Mouse (Mus musculus) heart, adult 18-20 months (tissue): ENCODE measurements around the gene Nudt3. TPM values are rescaled to one million over a fixed set of nuclear protein-coding genes. Genes with fewer than 3 reads are reported as not detected.
A peak's percentile ranks its signal among the peaks of the same experiment; 100 is the strongest.
"Not testable (repeated sequence)": the region's sequence is repeated elsewhere in the genome, so short reads cannot be mapped to it uniquely, and the experiment has no call there.

Source experiments
- DNase-seq, 2 experiments: peaks; one replicate each; pipeline ENCODE4 v3.0.0; 2021 to 2022; ENCODE audit warnings: mixed read lengths in 1 of 2
- total RNA-seq, 2 experiments: library from RNA; stranded (reverse); gene quantifications; 2 replicates each; pipeline ENCODE4 v1.2.3; 2021

The Nudt3 gene
- total RNA-seq, 2 experiments from 2014 or later = 323 to 334 TPM

DNA sequence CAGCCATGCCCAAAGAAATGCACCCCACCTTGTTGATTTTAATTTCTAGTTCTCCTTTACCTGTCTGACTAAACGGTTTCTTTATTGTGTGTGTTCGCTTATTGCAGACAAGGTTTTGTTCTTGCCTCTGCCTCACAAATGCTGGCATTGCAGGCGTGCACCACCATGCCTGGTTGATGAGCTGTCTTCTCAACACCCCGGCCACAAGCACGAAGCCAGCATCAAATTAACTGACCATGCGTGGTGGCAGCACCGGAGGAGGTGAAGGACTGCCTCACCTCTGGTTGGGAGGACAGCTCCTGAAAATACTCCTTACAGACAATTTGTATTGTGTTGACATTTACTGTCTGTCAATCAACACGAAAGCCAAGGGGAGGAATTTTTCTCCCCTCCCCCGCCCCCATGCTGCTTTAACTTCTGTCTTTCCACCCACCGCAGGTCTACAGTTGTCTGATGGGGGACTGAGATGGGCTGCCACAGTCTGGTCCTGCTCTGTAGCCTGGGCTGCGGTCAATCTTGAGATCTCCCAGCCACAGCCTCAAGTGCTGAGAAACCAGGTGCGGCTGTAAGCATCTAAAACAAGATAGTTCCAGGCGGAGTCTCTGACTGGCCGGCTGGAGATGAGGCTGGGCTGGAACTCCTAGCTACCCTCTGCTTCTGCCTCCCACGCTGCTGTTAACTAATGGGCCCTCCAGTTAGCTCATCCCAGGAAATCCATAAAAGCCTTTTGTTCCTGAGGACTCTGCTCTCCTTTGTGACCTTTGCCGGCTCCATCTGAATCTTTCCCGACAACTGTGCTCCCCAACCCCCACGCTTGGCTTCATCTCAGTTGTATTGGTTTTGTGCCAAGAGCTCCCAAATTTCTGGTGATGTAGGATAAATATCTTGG, 13.1 kb upstream of the Nudt3 start, which contains the start of gene Rps10:
Gene Rps10, minus strand, starts transcription at position 538 of the 889 bp plus-strand sequence.
- no peak for DNase-seq

DNA sequence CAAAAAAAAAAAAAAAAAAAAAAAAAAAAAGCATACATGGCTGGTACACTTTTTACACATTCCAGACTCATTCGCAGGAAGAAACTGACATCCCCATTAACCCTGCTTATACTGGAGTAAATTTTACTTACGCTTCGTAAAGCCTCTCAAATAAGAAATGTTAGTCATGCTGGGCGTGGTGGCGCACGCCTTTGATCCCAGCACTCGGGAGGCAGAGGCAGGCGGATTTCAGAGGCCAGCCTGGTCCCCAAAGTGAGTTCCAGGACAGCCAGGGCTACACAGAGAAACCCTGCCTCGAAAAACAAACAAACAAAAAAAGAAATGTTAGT, 12.2 kb upstream of the Nudt3 start:
- DNase-seq = not testable (repeated sequence)

DNA sequence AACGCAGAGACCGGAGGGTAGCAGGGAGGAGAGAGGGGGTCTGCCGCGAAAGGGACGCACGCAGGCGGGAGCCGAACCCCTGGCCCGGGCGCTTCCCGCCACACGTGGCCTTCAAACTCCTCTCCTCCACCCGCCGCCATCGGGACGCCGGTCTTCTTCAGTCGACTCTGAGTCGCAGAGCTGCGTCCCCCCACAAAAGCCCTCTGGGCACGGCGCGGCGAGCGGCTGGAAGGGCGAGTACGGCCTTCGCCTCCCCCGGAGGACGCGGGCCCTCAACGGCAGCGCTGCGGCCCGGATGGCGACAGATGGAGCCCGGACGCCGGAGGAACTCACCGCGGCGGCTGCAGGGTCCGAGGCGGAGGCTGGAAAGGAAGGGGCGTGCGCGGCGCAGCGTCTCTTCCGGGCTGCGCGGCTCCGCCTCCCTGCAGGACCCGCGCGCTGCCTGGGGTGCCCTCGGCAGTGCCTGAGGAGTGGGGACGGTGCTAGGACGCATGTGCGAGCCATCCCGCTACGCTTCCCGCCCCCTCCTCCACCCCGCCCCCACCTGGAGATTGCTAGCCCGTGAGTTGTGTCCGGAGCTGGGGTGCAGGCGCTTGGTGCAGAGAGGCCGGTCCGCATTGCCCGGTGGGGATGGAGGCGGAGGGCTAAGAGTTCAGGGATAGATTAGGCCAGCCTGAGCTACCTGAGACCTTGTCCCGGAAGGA, 11.7 kb upstream of the Nudt3 start, which contains the start of gene RPS10-NUDT3:
Gene RPS10-NUDT3, minus strand, starts transcription at position 352 of the 704 bp plus-strand sequence.
- peak; percentile 89 to 93 for DNase-seq

DNA sequence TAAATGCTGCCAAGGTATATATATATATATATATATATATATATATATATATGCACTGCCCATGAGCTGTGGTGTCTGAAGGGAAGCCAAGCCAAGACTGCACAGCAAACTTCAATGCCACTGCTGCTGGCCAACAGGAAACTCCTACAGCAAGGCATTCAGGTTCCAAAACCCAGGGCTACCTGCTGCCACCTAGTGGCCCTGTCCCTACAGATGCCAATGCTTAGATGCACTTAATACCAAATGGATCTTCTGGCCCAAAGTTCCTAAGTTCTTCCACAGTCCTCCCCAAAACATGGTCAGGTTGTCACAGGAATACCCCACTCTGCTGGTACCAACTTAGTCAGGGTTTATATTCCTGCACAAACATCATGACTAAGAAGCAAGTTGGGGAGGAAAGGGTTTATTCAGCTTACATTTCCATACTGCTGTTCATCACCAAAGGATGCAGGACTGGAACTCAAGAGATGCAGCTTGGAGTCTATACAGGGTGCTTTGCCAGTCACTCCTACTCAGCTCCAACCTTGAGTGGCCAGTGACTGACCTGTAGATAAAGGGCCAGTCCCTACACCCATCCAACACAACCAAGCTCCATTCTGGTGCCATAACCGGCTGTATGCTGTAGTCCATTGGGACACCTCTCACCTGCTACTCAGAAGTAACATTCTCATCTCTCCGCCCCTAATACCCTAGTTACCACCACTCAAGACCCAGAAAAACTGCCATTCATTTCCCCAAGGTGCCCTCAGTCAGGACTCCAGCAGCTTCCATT, 6.1 kb upstream of the Nudt3 start:
- peak; percentile 82 to 90 for DNase-seq

- no peak for DNase-seq
These were observed 5.1 kb upstream of the Nudt3 start for GRCm38 (mm10) chr17:27628376-27628775.

GRCm38 (mm10) chr17:27627451-27627850, 4.2 kb upstream of the Nudt3 start:
- DNase-seq = no peak

DNA sequence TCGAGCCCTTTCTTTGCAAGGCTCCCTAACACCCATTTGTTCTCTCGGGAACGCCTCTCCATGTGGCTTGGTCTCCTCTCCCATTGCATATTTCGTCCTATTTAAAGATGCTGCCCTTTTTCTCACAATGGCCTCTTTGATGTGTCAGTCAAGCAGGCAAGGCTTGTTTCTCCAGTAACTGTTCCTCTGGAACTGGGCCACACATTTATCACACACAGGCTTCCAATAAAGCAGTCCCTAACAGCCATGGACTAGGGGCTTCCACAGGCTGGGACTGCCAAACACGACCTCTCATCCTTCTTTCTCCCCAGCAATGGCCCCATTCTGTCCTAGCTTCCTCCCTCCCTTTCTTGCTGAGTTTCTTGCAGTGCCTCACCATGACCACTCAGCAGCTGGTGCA, 3.4 kb upstream of the Nudt3 start:
- DNase-seq = no peak

DNA sequence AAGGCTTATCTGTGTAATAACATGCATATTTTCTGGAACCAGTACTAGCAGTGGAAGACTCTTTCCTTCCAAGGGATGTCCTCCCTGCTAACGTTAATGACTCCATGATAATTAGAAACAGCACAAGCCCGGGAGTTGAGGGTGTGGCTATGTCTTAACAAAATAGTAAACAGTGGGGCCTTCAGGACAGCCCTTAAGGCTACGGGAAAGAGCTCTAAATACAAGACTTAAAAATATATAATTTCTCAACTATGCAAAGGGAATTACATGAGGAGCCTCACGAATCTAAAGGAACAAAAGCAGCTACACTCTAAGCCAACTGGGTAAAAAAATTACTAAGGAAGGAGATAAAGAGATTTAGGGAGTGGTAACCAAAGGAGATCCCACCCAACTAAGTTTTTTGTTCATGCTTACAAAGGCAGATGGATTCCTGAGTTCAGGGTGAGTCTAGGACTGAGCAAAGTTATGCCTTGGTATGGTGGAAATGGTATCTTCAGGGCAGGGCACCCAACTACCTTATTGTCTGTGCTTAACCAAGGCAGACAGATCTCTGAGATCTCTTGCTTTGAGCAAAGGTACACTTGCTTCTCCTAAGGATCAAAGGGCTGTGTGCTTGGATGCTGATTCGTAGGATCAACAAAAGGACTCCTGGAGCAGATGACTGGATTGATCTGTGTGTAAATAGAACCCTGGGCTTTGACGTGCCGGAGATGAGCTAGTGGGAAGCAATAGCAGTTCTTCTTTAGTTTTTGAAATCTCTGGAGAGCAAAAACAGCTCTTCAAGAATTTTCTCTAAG, 2.4 kb upstream of the Nudt3 start:
- DNase-seq = no peak

GRCm38 (mm10) chr17:27622611-27623359, 510 bp downstream of the Nudt3 start:
- peak; percentile 42 to 60 for DNase-seq

DNA sequence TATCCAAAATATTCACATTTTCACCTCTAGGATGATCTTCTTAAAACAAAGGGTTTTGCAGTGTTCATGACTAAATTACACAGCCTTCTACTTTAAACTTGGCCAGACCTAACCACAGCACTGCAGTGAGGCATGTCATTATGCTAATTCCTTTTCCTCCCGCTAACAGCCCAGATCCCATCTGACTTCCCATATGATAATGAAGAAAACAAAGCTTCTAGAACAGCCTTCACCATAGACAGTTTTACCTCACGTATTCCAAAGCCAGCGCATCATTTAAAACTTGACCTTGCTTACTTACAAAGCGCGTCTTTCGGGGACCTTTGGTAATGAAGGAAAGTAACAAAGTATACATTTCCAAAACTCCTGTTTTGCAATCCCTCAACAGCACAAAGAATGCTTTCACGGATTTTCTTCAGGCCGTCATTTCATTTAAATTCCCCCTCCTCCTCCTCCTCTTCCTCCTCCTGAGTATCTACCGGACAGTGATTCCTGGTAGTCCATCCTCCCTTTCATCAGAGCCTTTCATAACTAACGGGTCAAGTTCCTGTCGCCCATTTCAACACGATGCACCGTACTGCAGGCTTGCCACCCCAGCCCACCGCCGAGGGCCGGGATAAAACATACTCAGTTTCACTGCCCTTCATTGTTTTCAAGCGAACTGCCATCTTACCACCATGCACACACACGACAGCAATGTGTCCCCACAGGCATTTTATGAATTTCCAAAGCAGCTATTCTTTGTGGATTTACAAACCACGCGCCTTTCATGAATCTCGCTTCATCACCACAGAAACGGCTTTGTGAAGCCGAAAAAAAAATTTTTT, 1.4 kb downstream of the Nudt3 start:
- DNase-seq = peak in 1 of 2 experiments; percentile 55

- no peak for DNase-seq
These were observed 2.1 kb downstream of the Nudt3 start for GRCm38 (mm10) chr17:27621161-27621560.

DNA sequence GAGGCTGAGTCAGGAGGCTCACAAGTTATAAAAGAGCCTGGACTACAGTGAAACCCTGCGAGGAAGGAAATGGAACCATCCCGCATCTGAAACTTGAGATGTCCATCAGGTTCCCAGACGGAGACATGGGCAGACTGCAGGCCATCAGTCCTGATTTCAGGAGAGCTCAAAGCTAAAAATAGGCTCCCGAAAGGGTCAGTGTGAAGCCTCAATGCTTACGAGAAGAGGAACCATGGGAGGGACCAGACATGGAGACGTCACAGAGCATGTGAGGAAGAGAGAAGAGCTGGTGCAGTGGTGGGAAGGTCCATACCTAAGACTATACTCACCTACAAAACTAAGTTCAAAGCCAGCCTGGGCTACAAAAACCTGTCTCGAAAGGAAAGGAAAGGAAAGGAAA, 7.9 kb downstream of the Nudt3 start:
- peak in 1 of 2 experiments; percentile 52 for DNase-seq

DNA sequence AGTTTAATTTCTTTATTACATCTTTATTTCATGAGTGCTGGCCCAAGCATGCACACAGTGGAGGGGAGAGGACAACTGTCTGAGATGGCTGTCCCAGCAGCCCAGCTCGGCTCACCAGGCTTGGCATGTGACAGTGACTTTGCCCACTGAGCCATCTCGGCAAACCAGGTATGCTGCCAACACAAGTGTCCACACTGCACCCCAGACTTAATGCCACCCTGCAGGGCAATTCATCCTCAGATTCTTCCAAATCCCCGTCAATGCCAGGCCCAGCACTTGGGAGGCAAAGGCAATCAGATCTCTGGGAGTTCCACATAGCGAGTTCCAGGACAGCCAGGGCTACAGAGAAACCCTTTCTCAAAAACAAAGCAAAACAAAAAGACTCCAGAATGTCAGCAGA, 10.3 kb downstream of the Nudt3 start:
- no peak for DNase-seq

GRCm38 (mm10) chr17:27611994-27612393, 11.3 kb downstream of the Nudt3 start:
- no peak for DNase-seq

GRCm38 (mm10) chr17:27611519-27611884, 11.8 kb downstream of the Nudt3 start:
- DNase-seq = no peak

DNA sequence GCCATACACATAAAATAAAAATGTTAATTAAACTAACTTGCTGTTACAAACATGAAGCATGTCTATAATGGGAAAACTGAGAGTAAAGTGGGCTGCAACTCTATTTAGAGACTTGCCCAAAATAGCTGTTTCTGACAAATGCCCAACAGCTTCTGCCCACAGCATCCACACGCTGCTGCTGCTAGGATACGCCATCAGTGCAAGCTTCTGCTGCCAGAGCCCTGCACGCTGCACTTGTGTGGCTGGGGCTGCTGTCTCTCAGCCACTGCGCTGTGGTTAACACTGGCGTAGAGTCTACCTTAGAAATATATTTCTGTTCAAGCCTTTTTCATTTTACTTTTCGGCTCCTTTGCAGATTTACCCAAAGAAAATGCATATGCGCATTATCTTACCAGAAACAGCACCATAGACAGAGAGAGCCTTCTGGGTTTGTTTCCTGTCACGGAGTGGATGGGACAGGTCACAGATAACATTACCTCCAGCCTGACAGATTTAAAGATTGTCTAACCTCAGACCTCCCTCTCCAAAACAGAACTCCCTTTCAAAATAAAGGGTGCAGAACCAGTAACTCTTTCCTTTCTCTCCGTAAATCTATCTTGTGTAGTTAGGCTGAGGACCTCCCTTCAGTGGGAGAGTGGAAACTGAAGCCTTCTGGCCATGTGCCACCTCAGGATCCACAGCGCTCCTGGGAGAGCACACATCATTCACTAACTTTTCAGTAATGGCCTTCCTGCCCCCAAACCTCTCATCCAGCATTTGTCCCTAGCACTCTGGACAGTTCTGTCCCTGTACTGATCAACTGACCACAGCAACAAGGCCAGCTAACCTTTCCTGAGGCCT, 12.4 kb downstream of the Nudt3 start:
- no peak for DNase-seq

- no peak for DNase-seq
These were observed 13.7 kb downstream of the Nudt3 start for GRCm38 (mm10) chr17:27609576-27609975.

- peak; percentile 76 to 84 for DNase-seq
These were observed 19.6 kb downstream of the Nudt3 start for GRCm38 (mm10) chr17:27603522-27604234.
